Mouse (Mus musculus): ENCODE measurements around the gene Sun5. TPM values are rescaled to one million over a fixed set of nuclear protein-coding genes. Genes with fewer than 3 reads are reported as not detected.

Gene Sun5
- polyA plus RNA-seq (2017; shearing (Covaris generic)) = not detected

DNA sequence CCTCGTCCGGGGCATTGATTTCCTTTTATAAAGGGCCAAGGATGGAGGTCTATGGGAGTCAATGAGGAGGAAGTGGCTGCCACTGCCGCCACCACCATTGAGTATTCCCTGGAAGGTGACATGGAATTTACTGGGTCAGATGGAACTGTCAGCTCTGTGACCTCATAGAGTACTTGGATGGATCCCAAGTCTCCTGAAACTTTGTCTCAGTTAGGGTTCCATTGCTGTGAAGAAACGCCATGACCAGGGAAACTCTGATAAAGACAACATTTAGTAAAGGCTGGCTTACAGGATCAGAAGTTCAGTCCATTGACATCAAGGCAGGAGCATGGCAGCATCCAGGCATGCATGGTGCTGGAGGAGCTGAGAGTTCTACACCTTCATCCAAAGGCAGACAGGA is at the start of gene Sun5:
Sun5 (minus strand) TSS at position 101 of the 400 bp plus-strand sequence.

GRCm38 (mm10) chr2:153917930-153918329 is 47.0 kb upstream of the Sun5 start, which contains the start of gene Bpifb3:
Gene Bpifb3, plus strand, starts transcription at chr2:153918230.

DNA sequence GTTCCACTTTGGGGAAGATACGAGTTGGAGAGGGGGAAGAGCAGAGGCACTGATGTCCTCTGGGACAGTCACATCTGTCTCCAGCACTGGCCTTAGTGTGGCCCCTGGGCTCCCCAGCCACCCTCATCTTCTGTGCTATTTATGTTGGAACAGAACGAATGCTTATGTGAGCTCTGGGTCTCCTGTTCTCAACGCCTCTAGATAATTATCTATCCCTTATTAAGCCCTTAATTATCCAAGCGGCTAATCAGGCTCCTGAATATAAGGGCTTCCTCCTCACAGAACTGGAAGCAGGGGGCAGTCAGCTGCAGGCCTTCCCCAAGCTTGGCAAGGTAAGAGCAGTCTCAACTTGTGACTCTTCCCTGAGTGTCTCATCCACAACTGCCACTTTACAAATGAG is 29.2 kb upstream of the Sun5 start, which contains the start of gene Bpifb6:
Bpifb6 (plus strand) TSS at position 301 of the 400 bp plus-strand sequence.

GRCm38 (mm10) chr2:153874745-153875144 is 3.9 kb upstream of the Sun5 start, which contains the start of gene Bpifb2:
Gene Bpifb2, plus strand, starts transcription at chr2:153875045.

Other genes with a start within 250 kb of the Sun5 start
- 142 TPM for gene Commd7, start 238.3 kb downstream of the Sun5 start, polyA plus RNA-seq (2017; shearing (Covaris generic))
- 5.3 TPM for gene Dnmt3b, start 221.6 kb downstream of the Sun5 start, polyA plus RNA-seq (2017; shearing (Covaris generic))
- gene Dnmt3c, start 174.4 kb downstream of the Sun5 start, polyA plus RNA-seq (2017; shearing (Covaris generic)) = not detected
- gene Mapre1, start 129.8 kb downstream of the Sun5 start, polyA plus RNA-seq (2017; shearing (Covaris generic)) = 227 TPM
- 0.82 TPM for gene Efcab8, start 91.2 kb downstream of the Sun5 start, polyA plus RNA-seq (2017; shearing (Covaris generic))
- not detected for gene Bpifb2, start 4.0 kb upstream of the Sun5 start, polyA plus RNA-seq (2017; shearing (Covaris generic))
- not detected for gene Bpifb6, start 29.3 kb upstream of the Sun5 start, polyA plus RNA-seq (2017; shearing (Covaris generic))
- not detected for gene Bpifb3, start 47.1 kb upstream of the Sun5 start, polyA plus RNA-seq (2017; shearing (Covaris generic))
- not detected for gene Bpifb4, start 67.1 kb upstream of the Sun5 start, polyA plus RNA-seq (2017; shearing (Covaris generic))
- gene Bpifa6, start 103.9 kb upstream of the Sun5 start, polyA plus RNA-seq (2017; shearing (Covaris generic)) = not detected
- gene Bpifa2, start 137.2 kb upstream of the Sun5 start, polyA plus RNA-seq (2017; shearing (Covaris generic)) = not detected

Data from CD4-positive, CD25-positive, alpha-beta regulatory T cell, adult 9 weeks (primary cell).